Mouse (Mus musculus) hindbrain, embryonic 11.5 days (tissue): ENCODE data around the gene Arhgap29. TPM values are rescaled to one million over a fixed set of nuclear protein-coding genes. Genes with fewer than 3 reads are reported as not detected.

ENCODE experiments used
- ATAC-seq: fragments of 200-750 bp; cut with Nextera tagmentation; 2 replicates; pipeline ENCODE4 v1.8.0; 2017; ENCODE audit warnings: mild to moderate bottlenecking, moderate TSS enrichment, moderate library complexity; ENCODE audit not compliant: low FRiP score
- DNase-seq: peaks from one replicate; pipeline ENCODE4 v3.0.0-alpha.2; 2015; ENCODE audit warnings: low spot score
- H3K27ac ChIP-seq: fragments of 300-500 bp; sonication (generic); 2 replicates; pipeline ENCODE4 v1.5.1; 2014; ENCODE audit warnings: mild to moderate bottlenecking, low read depth, low read length
- H3K27me3 ChIP-seq: fragments of 300-500 bp; sonication (generic); 2 replicates; pipeline ENCODE4 v1.6.1; 2014; ENCODE audit warnings: mild to moderate bottlenecking, low read length, moderate library complexity, mixed read lengths; ENCODE audit not compliant: control insufficient read depth, insufficient read depth
- H3K36me3 ChIP-seq: fragments of 300-500 bp; sonication (generic); 2 replicates; pipeline ENCODE4 v1.6.1; 2014; ENCODE audit warnings: mild to moderate bottlenecking, low read length, moderate library complexity, mixed read lengths; ENCODE audit not compliant: control insufficient read depth, insufficient read depth
- H3K4me1 ChIP-seq: fragments of 300-500 bp; sonication (generic); replicated peaks from 2 replicates; pipeline ENCODE4 v1.6.1; 2014; ENCODE audit warnings: low read length, mixed read lengths; ENCODE audit not compliant: control insufficient read depth, insufficient read depth
- H3K4me2 ChIP-seq: fragments of 300-500 bp; sonication (generic); replicated peaks from 2 replicates; pipeline ENCODE4 v1.6.1; 2014; ENCODE audit warnings: mild to moderate bottlenecking, low read depth, low read length
- H3K4me3 ChIP-seq: fragments of 300-500 bp; sonication (generic); 2 replicates; pipeline ENCODE4 v1.5.1; 2014; ENCODE audit warnings: low read depth, low read length
- H3K9ac ChIP-seq: fragments of 300-500 bp; sonication (generic); 2 replicates; pipeline ENCODE4 v1.6.1; 2014; ENCODE audit warnings: low read depth, low read length
- H3K9me3 ChIP-seq: fragments of 300-500 bp; sonication (generic); 2 replicates; pipeline ENCODE4 v1.6.1; 2016; ENCODE audit warnings: low read length; ENCODE audit not compliant: control insufficient read depth
- WGBS: fragments of 180-500 bp; shearing (Covaris S2); extraction: QIAGEN DNeasy Blood & Tissue Kit; methylation state at CpG from one replicate; pipeline ENCODE4 v1.1.7; 2014; 5-methylcytosine and 5-hydroxymethylcytosine counted together
- polyA plus RNA-seq: library from polyadenylated mRNA; unstranded; fragments of >200 nt; fragmentation: Nextera tagmentation; extraction: Ambion mirVana; gene quantifications from 2 replicates; pipeline ENCODE4 v1.2.1, GENCODE M21; 2014

The Arhgap29 gene
- polyA plus RNA-seq, 1 experiment from 2014 or later, result 36.1 TPM

DNA sequence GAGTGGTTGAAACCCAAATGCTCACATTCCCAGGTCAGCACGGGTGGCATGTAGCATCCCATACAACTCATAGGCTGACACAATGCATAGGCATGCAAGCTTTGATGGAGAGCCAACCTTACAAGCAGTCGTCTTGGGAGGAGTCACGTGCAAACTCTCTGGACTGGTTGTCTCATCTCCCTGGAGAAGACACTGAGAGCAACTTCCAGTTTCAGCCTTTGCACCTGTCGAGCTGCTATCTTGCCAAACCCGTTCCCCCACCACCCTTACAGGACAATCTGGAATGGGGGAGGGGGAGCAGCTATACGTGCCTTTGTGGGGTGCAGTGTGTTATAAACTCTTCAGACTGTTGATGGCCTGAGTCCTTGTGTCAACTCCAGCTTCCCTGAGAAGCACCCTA lies 96.8 kb downstream of the Arhgap29 start:
- ATAC-seq, result no peak
- no peak overlapping the region for H3K27ac ChIP-seq
- peaks cover 13% of the 10 kb centered on the region for H3K27me3 ChIP-seq

DNA sequence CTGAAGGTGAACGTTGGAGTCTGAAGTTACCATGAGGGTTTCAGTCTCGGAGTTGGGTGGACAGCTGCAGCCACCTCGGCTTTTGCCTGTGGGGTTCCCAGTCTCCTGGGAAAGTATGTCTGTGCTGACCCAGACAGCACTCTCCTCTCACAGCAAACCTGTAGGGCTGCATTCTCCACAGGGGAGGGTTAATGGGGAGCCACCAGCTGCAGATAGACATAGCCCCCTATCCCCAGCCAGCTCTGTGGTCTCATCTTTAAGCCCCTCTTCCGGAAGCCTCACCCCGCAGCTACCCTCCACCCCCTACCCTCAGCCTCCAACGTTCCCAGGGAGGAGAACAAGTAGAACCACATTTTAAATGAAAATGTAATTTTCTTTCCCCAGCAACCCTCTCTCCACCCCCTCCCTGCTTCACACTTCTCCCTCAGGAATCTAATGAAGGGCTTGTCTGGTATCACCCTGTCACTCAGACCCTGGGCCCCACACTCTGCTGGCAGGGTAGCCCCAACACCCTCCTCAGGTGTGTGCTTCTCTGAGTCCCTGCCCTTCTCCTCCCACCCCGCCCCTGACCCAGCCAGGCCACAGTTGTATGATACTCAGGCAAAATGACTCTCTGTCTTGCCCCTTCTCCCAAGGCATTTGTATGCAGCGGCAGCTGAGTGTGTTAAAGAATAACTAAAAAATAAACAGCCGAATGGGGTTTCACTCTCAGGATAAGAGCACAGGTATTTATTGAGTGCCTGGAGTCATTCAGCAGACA lies 106.3 kb downstream of the Arhgap29 start:
- ATAC-seq, result no peak
- 62% methylated on average over 9 of the region's 9 CpGs for WGBS
- H3K27me3 ChIP-seq, result no peaks in the 10 kb centered on the region
- H3K9ac ChIP-seq, result no peak overlapping the region
- H3K36me3 ChIP-seq, result no peaks in the 10 kb centered on the region
- H3K4me3 ChIP-seq, result no peak overlapping the region
- H3K27ac ChIP-seq, result no peak overlapping the region
- no peak overlapping the region for H3K4me2 ChIP-seq
- H3K9me3 ChIP-seq, result no peaks in the 10 kb centered on the region
- H3K4me1 ChIP-seq, result no peaks in the 10 kb centered on the region
- no peak for DNase-seq

More for the DNA sequence above, 96.8 kb downstream of the Arhgap29 start:
- Histone ChIP-seq H3K4me2 (no peak overlapping the region), H3K9me3 (no peaks in the 10 kb centered on the region), H3K4me3 (no peak overlapping the region), H3K4me1 (peaks cover 17% of the 10 kb centered on the region), H3K9ac (no peak overlapping the region), H3K36me3 (no peaks in the 10 kb centered on the region)
- DNase-seq, result no peak
- WGBS, result 56% methylated on average over 6 of the region's 6 CpGs

DNA sequence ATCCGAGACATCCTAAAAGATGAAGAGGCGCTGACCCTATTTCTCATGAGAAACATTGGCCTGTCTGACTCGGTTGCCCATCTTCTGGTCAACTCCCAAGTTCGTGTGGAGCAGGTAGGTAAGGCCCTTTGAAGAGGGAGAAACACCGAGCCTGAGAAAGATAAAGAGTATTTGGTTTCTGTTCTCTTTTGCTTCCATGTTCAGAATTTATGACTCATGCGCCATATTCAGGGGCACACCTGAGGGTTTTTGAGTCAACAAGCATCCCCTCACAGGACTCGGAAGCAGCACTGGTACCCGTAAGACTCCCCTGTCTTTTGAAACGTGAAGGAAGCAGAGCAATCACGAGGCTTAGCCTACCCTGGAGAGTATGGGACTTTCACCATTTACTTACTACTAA lies 110.2 kb downstream of the Arhgap29 start:
- Histone ChIP-seq H3K4me1 (no peaks in the 10 kb centered on the region), H3K27me3 (no peaks in the 10 kb centered on the region), H3K27ac (no peak overlapping the region), H3K9ac (no peak overlapping the region), H3K4me3 (no peak overlapping the region), H3K36me3 (no peaks in the 10 kb centered on the region), H3K9me3 (no peaks in the 10 kb centered on the region), H3K4me2 (no peak overlapping the region)
- no peak for DNase-seq
- no peak for ATAC-seq
- 90% methylated on average over 10 of the region's 10 CpGs for WGBS

DNA sequence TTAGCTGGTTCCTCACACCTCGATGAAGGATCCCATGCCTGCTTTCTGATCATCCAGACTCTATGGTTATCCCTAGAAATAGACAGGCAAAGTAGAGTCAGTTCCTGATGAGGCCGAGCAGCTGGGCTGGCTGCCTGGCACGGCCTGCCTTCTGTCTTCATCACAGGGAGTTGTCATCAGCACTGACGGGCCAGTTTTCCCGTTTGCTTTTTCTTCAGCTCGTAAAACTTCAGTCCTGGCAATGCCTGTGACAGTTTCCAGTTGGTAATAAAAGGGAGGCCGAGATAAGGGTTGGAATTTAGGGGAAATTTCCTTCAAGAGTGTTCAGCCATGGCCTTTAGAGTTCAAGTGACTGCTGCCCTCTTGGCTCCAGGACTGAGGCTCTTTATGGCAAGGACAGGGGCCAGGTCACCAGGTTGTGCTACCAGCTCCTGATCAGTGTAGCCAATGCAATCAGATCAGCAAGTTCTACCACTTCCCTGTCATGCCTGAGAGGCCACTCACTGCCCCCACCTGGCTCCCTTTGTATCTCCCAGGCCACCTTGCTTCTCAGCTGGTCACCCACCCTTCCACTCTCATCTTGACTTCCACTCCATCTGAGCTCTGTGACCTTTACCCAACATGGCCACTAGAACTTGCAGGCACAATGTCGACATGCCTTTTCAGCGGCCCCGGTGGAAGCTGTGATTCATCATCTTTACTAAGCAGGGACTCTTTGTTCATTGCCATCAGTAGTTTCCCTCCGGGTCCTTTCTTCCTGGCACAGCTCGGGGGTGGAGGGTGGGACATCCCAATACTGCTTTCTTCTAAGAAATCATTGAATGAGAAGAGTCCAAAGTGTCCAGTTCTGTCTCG lies 112.4 kb downstream of the Arhgap29 start:
- Histone ChIP-seq H3K9me3 (no peaks in the 10 kb centered on the region), H3K27ac (no peak overlapping the region), H3K4me3 (no peak overlapping the region), H3K36me3 (no peaks in the 10 kb centered on the region), H3K4me2 (no peak overlapping the region), H3K27me3 (no peaks in the 10 kb centered on the region), H3K9ac (no peak overlapping the region), H3K4me1 (no peaks in the 10 kb centered on the region)
- no peak for ATAC-seq
- DNase-seq, result no peak
- WGBS, result 81% methylated on average over 13 of the region's 13 CpGs

Other genes with a start within 250 kb of the Arhgap29 start
- 11.7 and 13.6 TPM in 2 replicates for gene F3, start 229.0 kb upstream of the Arhgap29 start, polyA plus RNA-seq
- gene Abcd3, start 137.2 kb upstream of the Arhgap29 start, polyA plus RNA-seq, result 59.2 and 62.6 TPM in 2 replicates
- gene Abca4, start 91.9 kb downstream of the Arhgap29 start, polyA plus RNA-seq, result 1.4 and 2.1 TPM in 2 replicates